Mouse (Mus musculus) forelimb bud, embryonic 11.5 days (tissue): ENCODE data around the gene Tln1.
A peak's percentile ranks its signal among the peaks of the same experiment; 100 is the strongest.
"Not testable (repeated sequence)": the region's sequence is repeated elsewhere in the genome, so short reads cannot be mapped to it uniquely, and the experiment has no call there.

Experiments used
- DNase-seq: peaks from one replicate; pipeline ENCODE4 v3.0.0-alpha.2; 2012; ENCODE audit warnings: low read depth, low spot score

Gene Tln1

GRCm38 (mm10) chr4:43578376-43579204 lies 16.1 kb upstream of the Tln1 start, which contains the start of the genes Rgp1 and Gba2:
Gene Rgp1, plus strand, starts transcription at chr4:43578715.
Gene Gba2, minus strand, starts transcription at chr4:43578873.
- DNase-seq, result peak; percentile 67

- no peak for DNase-seq
Observed at GRCm38 (mm10) chr4:43577237-43577881, 14.9 kb upstream of the Tln1 start.

GRCm38 (mm10) chr4:43575356-43575755 lies 12.9 kb upstream of the Tln1 start:
- no peak for DNase-seq

- DNase-seq, result no peak
Observed at GRCm38 (mm10) chr4:43573561-43573960, 11.1 kb upstream of the Tln1 start.

- no peak for DNase-seq
Observed at GRCm38 (mm10) chr4:43571395-43572045, 9.0 kb upstream of the Tln1 start.

- DNase-seq, result no peak
Observed at GRCm38 (mm10) chr4:43567140-43567539, 4.6 kb upstream of the Tln1 start.

- no peak for DNase-seq
Observed at GRCm38 (mm10) chr4:43564231-43564630, 1.7 kb upstream of the Tln1 start.

GRCm38 (mm10) chr4:43563601-43563875 lies 1.0 kb upstream of the Tln1 start:
- no peak for DNase-seq

GRCm38 (mm10) chr4:43562769-43563600 lies 494 bp upstream of the Tln1 start:
- DNase-seq, result peak; percentile 23

- no peak for DNase-seq
Observed at GRCm38 (mm10) chr4:43561436-43561996, 975 bp downstream of the Tln1 start.

- DNase-seq, result no peak
Observed at GRCm38 (mm10) chr4:43560976-43561375, 1.5 kb downstream of the Tln1 start.

- no peak for DNase-seq
Observed at GRCm38 (mm10) chr4:43560243-43560611, 2.3 kb downstream of the Tln1 start.

GRCm38 (mm10) chr4:43559519-43560242 lies 2.8 kb downstream of the Tln1 start:
- DNase-seq, result no peak

GRCm38 (mm10) chr4:43558631-43559356 lies 3.7 kb downstream of the Tln1 start:
- peak; percentile 34 for DNase-seq

- peak; percentile 49 for DNase-seq
Observed at GRCm38 (mm10) chr4:43558028-43558630, 4.4 kb downstream of the Tln1 start.

GRCm38 (mm10) chr4:43555926-43556325 lies 6.6 kb downstream of the Tln1 start:
- no peak for DNase-seq

- DNase-seq, result no peak
Observed at GRCm38 (mm10) chr4:43553891-43554290, 8.6 kb downstream of the Tln1 start.

GRCm38 (mm10) chr4:43552437-43552836 lies 10.1 kb downstream of the Tln1 start:
- DNase-seq, result no peak

GRCm38 (mm10) chr4:43551854-43552253 lies 10.6 kb downstream of the Tln1 start:
- DNase-seq, result not testable (repeated sequence)

- DNase-seq, result no peak
Observed at GRCm38 (mm10) chr4:43549055-43549454, 13.4 kb downstream of the Tln1 start.
